Mouse (Mus musculus) heart, postnatal 0 days (tissue): ENCODE measurements around the gene Mettl26. TPM values are rescaled to one million over a fixed set of nuclear protein-coding genes. Genes with fewer than 3 reads are reported as not detected.

Experiments
- ATAC-seq: fragments of 200-750 bp; cut with Nextera tagmentation; 2 replicates; pipeline ENCODE4 v1.8.0; 2017; ENCODE audit warnings: low read depth, moderate number of reproducible peaks, moderate library complexity; ENCODE audit not compliant: insufficient read depth
- DNase-seq: peaks from one replicate; pipeline ENCODE4 v3.0.0-alpha.2; 2016; ENCODE audit warnings: low spot score
- H3K27ac ChIP-seq: fragments of 300-500 bp; sonication (generic); 2 replicates; pipeline ENCODE4 v1.5.1; 2014; ENCODE audit warnings: low read depth, mild to moderate bottlenecking
- H3K27me3 ChIP-seq: fragments of 300-500 bp; sonication (generic); 2 replicates; pipeline ENCODE4 v1.6.1; 2014; ENCODE audit warnings: low read length, mixed read lengths; ENCODE audit not compliant: control insufficient read depth, insufficient read depth
- H3K36me3 ChIP-seq: fragments of 300-500 bp; sonication (generic); replicated peaks from 2 replicates; pipeline ENCODE4 v1.6.1; 2014; ENCODE audit warnings: low read length, mixed read lengths; ENCODE audit not compliant: control insufficient read depth, insufficient read depth
- H3K4me1 ChIP-seq: fragments of 300-500 bp; sonication (generic); 2 replicates; pipeline ENCODE4 v1.6.1; 2014; ENCODE audit warnings: antibody characterized with exemption; ENCODE audit not compliant: control insufficient read depth, insufficient read depth
- H3K4me2 ChIP-seq: fragments of 300-500 bp; sonication (generic); 2 replicates; pipeline ENCODE4 v1.6.1; 2014; ENCODE audit warnings: low read depth, mild to moderate bottlenecking, low read length, moderate library complexity
- H3K4me3 ChIP-seq: fragments of 300-500 bp; sonication (generic); 2 replicates; pipeline ENCODE4 v1.5.1; 2014; ENCODE audit warnings: low read depth, low read length
- H3K9ac ChIP-seq: fragments of 300-500 bp; sonication (generic); replicated peaks from 2 replicates; pipeline ENCODE4 v1.6.1; 2014; ENCODE audit warnings: low read depth, low read length, mixed read lengths
- H3K9me3 ChIP-seq: fragments of 300-500 bp; sonication (generic); replicated peaks from 2 replicates; pipeline ENCODE4 v1.6.1; 2016; ENCODE audit warnings: low read length; ENCODE audit not compliant: control insufficient read depth
- CTCF ChIP-seq: IDR thresholded peaks from 2 replicates; pipeline ENCODE4 v1.5.1; 2016; ENCODE audit warnings: antibody characterized with exemption, control low read depth, low read depth
- EP300 ChIP-seq: IDR thresholded peaks from 2 replicates; pipeline ENCODE4 v1.6.1; 2016; ENCODE audit warnings: antibody characterized with exemption, low read depth
- WGBS: fragments of 180-500 bp; shearing (Covaris S2); extraction: QIAGEN DNeasy Blood & Tissue Kit; methylation state at CpG from one replicate; pipeline ENCODE4 v1.1.7; 2014; 5-methylcytosine and 5-hydroxymethylcytosine counted together
- microRNA-seq: library from miRNA; unstranded; fragments of <30 nt; microRNA quantifications from one replicate; pipeline ENCODE4, GENCODE M21; 2016
- polyA plus RNA-seq: library from polyadenylated mRNA; unstranded; fragments of >200 nt; fragmentation: Nextera tagmentation; extraction: Ambion mirVana; gene quantifications from 2 replicates; pipeline ENCODE4 v1.2.1, GENCODE M21; 2015
- total RNA-seq: library from RNA; depleted of rRNA; stranded (reverse); fragments of >200 nt; gene quantifications from 2 replicates; pipeline ENCODE4 v1.2.3, GENCODE M21; 2014; ENCODE audit warnings: low replicate concordance; rRNA removed

Mettl26 gene
- total and polyA plus RNA-seq, 2 experiments from 2014 or later: 27.8 to 28.1 TPM

DNA sequence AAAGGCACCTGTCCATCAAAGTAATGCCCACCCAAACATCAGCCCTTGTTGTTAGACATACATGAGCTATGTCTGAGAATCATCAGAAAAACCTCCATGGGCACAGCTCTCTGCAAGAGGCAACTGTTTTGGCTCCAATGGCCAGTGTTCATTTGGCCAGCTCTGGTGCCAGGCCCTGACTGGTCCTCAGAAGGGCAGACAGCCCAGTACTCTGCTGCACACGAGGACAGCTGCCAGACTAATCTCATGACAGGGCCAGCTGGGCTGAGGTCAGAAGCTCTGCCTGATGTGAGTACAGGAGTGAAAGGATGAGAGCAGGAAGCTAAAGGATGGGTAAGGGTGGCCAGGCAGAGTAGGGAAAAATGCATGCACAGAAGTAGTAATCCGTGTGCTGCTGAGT, 50.5 kb downstream of the Mettl26 start:
- Histone ChIP-seq H3K4me3 (no peak overlapping the region), H3K9ac (no peak overlapping the region), H3K9me3 (no peaks in the 10 kb centered on the region), H3K4me2 (no peak overlapping the region), H3K36me3 (peaks cover 42% of the 10 kb centered on the region), H3K27me3 (no peaks in the 10 kb centered on the region), H3K4me1 (no peaks in the 10 kb centered on the region), H3K27ac (no peak overlapping the region)
- no peak for DNase-seq
- no peak for ATAC-seq
- no peak for TF ChIP-seq EP300
- TF ChIP-seq CTCF: no peak
- 61% methylated on average over 2 of the region's 2 CpGs for WGBS

Small RNA genes lying within 50 kb of the gene (microRNA-seq; reads per million reads assigned to microRNA genes)
- gene Mir3082: 0.89 reads per million

Other genes starting within 250 kb of the Mettl26 start
Only the 30 nearest of the 31 such genes appear.
- not detected in 2 replicates for gene Gng13, start 157.9 kb upstream of the Mettl26 start, total RNA-seq
- gene Gng13, start 157.9 kb upstream of the Mettl26 start, polyA plus RNA-seq: 3.2 and 6.6 TPM in 2 replicates
- 9.1 and 10.8 TPM in 2 replicates for gene Chtf18, start 147.7 kb upstream of the Mettl26 start, total RNA-seq
- 3.9 and 4.1 TPM in 2 replicates for gene Chtf18, start 147.7 kb upstream of the Mettl26 start, polyA plus RNA-seq
- 3.2 and 4.9 TPM in 2 replicates for gene Rpusd1, start 147.4 kb upstream of the Mettl26 start, total RNA-seq
- 9.3 and 9.5 TPM in 2 replicates for gene Rpusd1, start 147.4 kb upstream of the Mettl26 start, polyA plus RNA-seq
- gene Mslnl, start 139.0 kb upstream of the Mettl26 start, total RNA-seq: not detected in 2 replicates
- gene Mslnl, start 139.0 kb upstream of the Mettl26 start, polyA plus RNA-seq: not detected in 2 replicates
- gene Msln, start 120.7 kb upstream of the Mettl26 start, total RNA-seq: 45.4 and 83.3 TPM in 2 replicates
- 58.5 and 60.3 TPM in 2 replicates for gene Msln, start 120.7 kb upstream of the Mettl26 start, polyA plus RNA-seq
- gene Narfl, start 101.3 kb upstream of the Mettl26 start, total RNA-seq: 36.8 and 86.7 TPM in 2 replicates
- gene Narfl, start 101.3 kb upstream of the Mettl26 start, polyA plus RNA-seq: 45.1 and 47.7 TPM in 2 replicates
- gene Haghl, start 89.4 kb upstream of the Mettl26 start, total RNA-seq: 50.3 and 59.4 TPM in 2 replicates
- gene Haghl, start 89.4 kb upstream of the Mettl26 start, polyA plus RNA-seq: 46.1 and 47.7 TPM in 2 replicates
- not detected in 2 replicates for gene Ccdc78, start 88.5 kb upstream of the Mettl26 start, total RNA-seq
- gene Ccdc78, start 88.5 kb upstream of the Mettl26 start, polyA plus RNA-seq: 0.12 and 0.55 TPM in 2 replicates
- 32.0 and 32.5 TPM in 2 replicates for gene Fam173a, start 82.2 kb upstream of the Mettl26 start, total RNA-seq
- gene Fam173a, start 82.2 kb upstream of the Mettl26 start, polyA plus RNA-seq: 55.6 and 63.1 TPM in 2 replicates
- not detected in 2 replicates for gene AC134908.4, start 79.4 kb upstream of the Mettl26 start, total RNA-seq
- gene AC134908.4, start 79.4 kb upstream of the Mettl26 start, polyA plus RNA-seq: 0.66 TPM in 1 of 2 replicates, not detected in the other
- 38.5 and 75.3 TPM in 2 replicates for gene Metrn, start 77.9 kb upstream of the Mettl26 start, total RNA-seq
- 18.2 and 21.0 TPM in 2 replicates for gene Metrn, start 77.9 kb upstream of the Mettl26 start, polyA plus RNA-seq
- gene Fbxl16, start 66.0 kb upstream of the Mettl26 start, total RNA-seq: 2.1 TPM in 1 of 2 replicates, not detected in the other
- 0.25 and 0.48 TPM in 2 replicates for gene Fbxl16, start 66.0 kb upstream of the Mettl26 start, polyA plus RNA-seq
- gene Wdr24, start 51.4 kb upstream of the Mettl26 start, total RNA-seq: 13.3 and 20.8 TPM in 2 replicates
- 9.6 and 10.5 TPM in 2 replicates for gene Wdr24, start 51.4 kb upstream of the Mettl26 start, polyA plus RNA-seq
- gene Jmjd8, start 46.2 kb upstream of the Mettl26 start, total RNA-seq: 32.2 and 34.6 TPM in 2 replicates
- gene Jmjd8, start 46.2 kb upstream of the Mettl26 start, polyA plus RNA-seq: 26.1 and 26.2 TPM in 2 replicates
- gene Stub1, start 41.7 kb upstream of the Mettl26 start, total RNA-seq: 115 and 154 TPM in 2 replicates
- 212 and 219 TPM in 2 replicates for gene Stub1, start 41.7 kb upstream of the Mettl26 start, polyA plus RNA-seq
- gene Rhbdl1, start 37.8 kb upstream of the Mettl26 start, total RNA-seq: 1.7 and 2.3 TPM in 2 replicates
- gene Rhbdl1, start 37.8 kb upstream of the Mettl26 start, polyA plus RNA-seq: 1.7 and 2.2 TPM in 2 replicates
- 3.8 TPM in 1 of 2 replicates, not detected in the other for gene Gm20683, start 33.3 kb upstream of the Mettl26 start, total RNA-seq
- gene Gm20683, start 33.3 kb upstream of the Mettl26 start, polyA plus RNA-seq: 1.5 and 1.8 TPM in 2 replicates
- 88.2 and 116 TPM in 2 replicates for gene Rhot2, start 30.2 kb upstream of the Mettl26 start, total RNA-seq
- 27.1 and 27.5 TPM in 2 replicates for gene Rhot2, start 30.2 kb upstream of the Mettl26 start, polyA plus RNA-seq
- gene Wdr90, start 13.6 kb upstream of the Mettl26 start, total RNA-seq: 19.3 and 36.7 TPM in 2 replicates
- 3.1 and 4.2 TPM in 2 replicates for gene Wdr90, start 13.6 kb upstream of the Mettl26 start, polyA plus RNA-seq
- gene Mcrip2, start 6.3 kb upstream of the Mettl26 start, total RNA-seq: 202 and 225 TPM in 2 replicates
- gene Mcrip2, start 6.3 kb upstream of the Mettl26 start, polyA plus RNA-seq: 346 and 357 TPM in 2 replicates
- gene Wfikkn1, start 5.8 kb downstream of the Mettl26 start, total RNA-seq: not detected in 2 replicates
- gene Wfikkn1, start 5.8 kb downstream of the Mettl26 start, polyA plus RNA-seq: 0.07 and 0.11 TPM in 2 replicates
- 11.4 and 22.5 TPM in 2 replicates for gene Rab40c, start 44.7 kb downstream of the Mettl26 start, total RNA-seq
- 10.3 and 10.4 TPM in 2 replicates for gene Rab40c, start 44.7 kb downstream of the Mettl26 start, polyA plus RNA-seq
- gene Pigq, start 69.9 kb downstream of the Mettl26 start, total RNA-seq: 67.9 and 88.0 TPM in 2 replicates
- gene Pigq, start 69.9 kb downstream of the Mettl26 start, polyA plus RNA-seq: 46.4 and 47.2 TPM in 2 replicates
- not detected in 2 replicates for gene Nhlrc4, start 69.9 kb downstream of the Mettl26 start, total RNA-seq
- gene Nhlrc4, start 69.9 kb downstream of the Mettl26 start, polyA plus RNA-seq: 0.19 TPM in 1 of 2 replicates, not detected in the other
- not detected in 2 replicates for gene A930017K11Rik, start 77.5 kb downstream of the Mettl26 start, total RNA-seq
- not detected in 2 replicates for gene A930017K11Rik, start 77.5 kb downstream of the Mettl26 start, polyA plus RNA-seq
- 6.0 and 8.7 TPM in 2 replicates for gene Capn15, start 110.7 kb downstream of the Mettl26 start, total RNA-seq
- 7.0 and 7.4 TPM in 2 replicates for gene Capn15, start 110.7 kb downstream of the Mettl26 start, polyA plus RNA-seq
- 7.9 and 12.4 TPM in 2 replicates for gene Rab11fip3, start 194.5 kb downstream of the Mettl26 start, total RNA-seq
- 6.1 and 8.7 TPM in 2 replicates for gene Rab11fip3, start 194.5 kb downstream of the Mettl26 start, polyA plus RNA-seq
- gene Decr2, start 215.3 kb downstream of the Mettl26 start, total RNA-seq: 35.3 and 44.6 TPM in 2 replicates
- gene Decr2, start 215.3 kb downstream of the Mettl26 start, polyA plus RNA-seq: 35.3 and 36.6 TPM in 2 replicates
- 28.5 and 60.6 TPM in 2 replicates for gene Nme4, start 220.5 kb downstream of the Mettl26 start, total RNA-seq
- gene Nme4, start 220.5 kb downstream of the Mettl26 start, polyA plus RNA-seq: 26.5 and 27.5 TPM in 2 replicates
- gene Tmem8, start 238.2 kb downstream of the Mettl26 start, total RNA-seq: 2.1 and 2.5 TPM in 2 replicates
- gene Tmem8, start 238.2 kb downstream of the Mettl26 start, polyA plus RNA-seq: 0.51 and 0.69 TPM in 2 replicates